Mouse (Mus musculus) heart, adult 8-10 months (tissue): Measurements from ENCODE around the gene Rgs6. TPM values are rescaled to one million over a fixed set of nuclear protein-coding genes. Genes with fewer than 3 reads are reported as not detected.
A peak's percentile ranks its signal among the peaks of the same experiment; 100 is the strongest.

Experiments used
- DNase-seq: peaks from one replicate; pipeline ENCODE4 v3.0.0; 2022; ENCODE audit warnings: low spot score
- total RNA-seq, 4 experiments: library from RNA; stranded (reverse); gene quantifications; 2 replicates each; pipeline ENCODE4 v1.2.4; 2022

Gene Rgs6
- total RNA-seq, 4 experiments from 2014 or later = 9.1 to 12.9 (median 9.8) TPM

- DNase-seq = no peak
Observed at GRCm38 (mm10) chr12:83034859-83035569, 446.9 kb downstream of the Rgs6 start.

GRCm38 (mm10) chr12:83037798-83038560 is 449.9 kb downstream of the Rgs6 start:
- no peak for DNase-seq

GRCm38 (mm10) chr12:83038779-83039178 is 450.7 kb downstream of the Rgs6 start:
- DNase-seq = no peak

GRCm38 (mm10) chr12:83039859-83040258 is 451.8 kb downstream of the Rgs6 start:
- no peak for DNase-seq

GRCm38 (mm10) chr12:83043980-83044620 is 456.0 kb downstream of the Rgs6 start:
- no peak for DNase-seq

GRCm38 (mm10) chr12:83044621-83044990 is 456.5 kb downstream of the Rgs6 start:
- no peak for DNase-seq

GRCm38 (mm10) chr12:83045001-83045531 is 457.0 kb downstream of the Rgs6 start:
- peak; percentile 12 for DNase-seq

GRCm38 (mm10) chr12:83046734-83047133 is 458.6 kb downstream of the Rgs6 start:
- no peak for DNase-seq

- no peak for DNase-seq
Observed at GRCm38 (mm10) chr12:83047710-83048109, 459.6 kb downstream of the Rgs6 start.

- DNase-seq = no peak
Observed at GRCm38 (mm10) chr12:83050514-83050913, 462.4 kb downstream of the Rgs6 start.

GRCm38 (mm10) chr12:83052391-83052790 is 464.3 kb downstream of the Rgs6 start:
- no peak for DNase-seq

GRCm38 (mm10) chr12:83055690-83056089 is 467.6 kb downstream of the Rgs6 start:
- no peak for DNase-seq

GRCm38 (mm10) chr12:83066426-83066825 is 478.3 kb downstream of the Rgs6 start:
- DNase-seq = no peak

GRCm38 (mm10) chr12:83070848-83071247 is 482.8 kb downstream of the Rgs6 start:
- DNase-seq = no peak

GRCm38 (mm10) chr12:83072181-83072887 is 484.2 kb downstream of the Rgs6 start:
- peak; percentile 28 for DNase-seq

GRCm38 (mm10) chr12:83072951-83073878 is 485.1 kb downstream of the Rgs6 start:
- peak; percentile 67 for DNase-seq

GRCm38 (mm10) chr12:83073879-83074368 is 485.8 kb downstream of the Rgs6 start:
- no peak for DNase-seq

- no peak for DNase-seq
Observed at GRCm38 (mm10) chr12:83076179-83076578, 488.1 kb downstream of the Rgs6 start.

GRCm38 (mm10) chr12:83077486-83077885 is 489.4 kb downstream of the Rgs6 start:
- DNase-seq = no peak

GRCm38 (mm10) chr12:83083427-83083826 is 495.3 kb downstream of the Rgs6 start:
- no peak for DNase-seq
